Mouse (Mus musculus): Measurements from ENCODE around the gene Dph3. TPM values are rescaled to one million over a fixed set of nuclear protein-coding genes. Genes with fewer than 3 reads are reported as not detected.

Dph3 gene
- polyA plus RNA-seq, 1 experiment from 2014 or later, result 21.6 TPM

DNA sequence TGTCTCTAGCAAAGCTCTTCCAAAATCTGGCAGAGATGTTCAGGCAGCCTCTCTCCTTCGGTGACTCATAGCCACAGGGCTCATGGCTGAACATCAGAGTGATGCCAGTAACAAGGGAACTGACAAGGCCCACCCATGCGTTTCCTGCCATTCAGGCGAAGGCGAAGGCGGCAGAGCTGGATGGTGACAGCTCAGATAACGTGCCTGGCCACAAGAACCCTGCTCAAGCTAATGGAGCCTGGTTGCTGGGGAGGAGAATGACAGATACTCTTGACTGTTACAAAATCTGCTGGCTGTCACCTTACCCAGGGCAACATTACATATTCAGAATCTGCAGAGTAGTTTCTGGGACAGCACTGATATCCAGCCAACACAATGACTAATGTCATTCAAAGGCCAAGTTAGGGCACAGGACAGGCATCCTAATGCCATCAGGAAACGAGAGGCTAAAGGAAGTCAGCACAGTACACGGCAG, 12.3 kb downstream of the Dph3 start:
- WGBS (ENCODE audit: missing documents), result 26% methylated on average over 8 of the region's 8 CpGs
- Histone ChIP-seq H3K4me3 (ENCODE audit: inconsistent target) (no peak overlapping the region), H3K79me2 (ENCODE audit: inconsistent target) (no peaks in the 10 kb centered on the region), H3K27ac (no peak overlapping the region), H3K36me3 (ENCODE audit: inconsistent target) (no peaks in the 10 kb centered on the region)

DNA sequence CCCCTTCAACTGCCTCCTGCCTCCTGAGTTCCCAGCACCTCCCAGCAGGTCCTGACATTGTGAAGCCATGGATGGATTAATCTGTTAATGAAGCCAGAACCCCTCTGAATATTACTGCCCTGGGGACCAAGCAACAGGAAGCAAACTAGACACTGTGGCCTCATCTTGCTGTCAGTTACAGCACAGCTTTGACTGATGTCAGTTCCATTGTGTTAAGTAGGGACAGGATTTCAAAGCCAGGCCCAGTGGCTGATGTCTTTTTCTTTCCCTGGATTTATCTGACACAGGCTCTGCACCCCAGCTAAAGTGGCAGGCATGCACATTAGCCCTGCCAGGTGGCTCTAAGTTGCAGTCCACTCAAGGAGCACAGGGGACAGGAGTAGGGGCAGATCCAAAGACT, 12.7 kb downstream of the Dph3 start:
- H3K27ac ChIP-seq, result no peak overlapping the region
- H3K4me3 ChIP-seq (ENCODE audit: inconsistent target), result no peak overlapping the region
- H3K36me3 ChIP-seq (ENCODE audit: inconsistent target), result no peaks in the 10 kb centered on the region
- H3K79me2 ChIP-seq (ENCODE audit: inconsistent target), result no peaks in the 10 kb centered on the region

DNA sequence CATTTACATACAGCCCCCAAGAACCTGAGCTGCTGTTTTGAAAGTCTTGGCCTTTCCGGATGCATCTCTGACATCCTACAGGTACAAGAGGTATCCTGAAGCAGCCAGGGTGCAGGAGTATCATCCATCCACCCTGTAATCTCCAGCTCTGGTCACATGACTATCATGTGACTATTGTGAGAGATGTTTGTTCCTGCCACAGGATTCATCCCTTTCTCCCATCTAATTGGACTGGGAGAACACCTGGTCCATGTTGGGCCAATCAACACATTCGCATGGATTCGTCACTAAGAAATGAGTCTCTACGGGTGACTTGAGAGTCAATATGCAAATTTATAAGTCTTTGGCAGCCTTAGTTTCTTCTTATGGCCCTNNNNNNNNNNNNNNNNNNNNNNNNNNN, 24.1 kb downstream of the Dph3 start:
- Histone ChIP-seq H3K27ac (no peak overlapping the region), H3K4me3 (ENCODE audit: inconsistent target) (no peak overlapping the region), H3K79me2 (ENCODE audit: inconsistent target) (no peaks in the 10 kb centered on the region), H3K36me3 (ENCODE audit: inconsistent target) (no peaks in the 10 kb centered on the region)
- WGBS (ENCODE audit: missing documents), result 93% methylated on average over 4 of the region's 4 CpGs

DNA sequence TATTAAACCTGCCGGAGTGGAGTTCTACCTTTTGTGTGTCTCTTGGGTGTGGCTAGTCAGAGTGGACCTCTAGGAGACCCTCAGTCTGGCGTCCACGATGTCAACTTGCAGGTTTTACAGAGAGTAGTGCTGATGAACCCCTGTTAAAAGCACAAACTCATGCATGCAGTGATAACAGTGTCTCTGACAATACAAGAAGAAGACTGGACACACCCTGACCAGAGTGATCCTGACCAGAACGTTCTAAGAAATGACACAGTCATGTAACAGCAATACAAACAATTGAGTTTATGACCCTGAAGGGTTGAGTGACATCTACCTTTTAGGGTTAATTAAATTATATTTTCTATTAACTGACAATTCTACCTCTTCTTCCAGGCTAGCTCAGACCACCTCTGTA, 27.9 kb downstream of the Dph3 start:
- no peaks in the 10 kb centered on the region for H3K79me2 ChIP-seq (ENCODE audit: inconsistent target)
- H3K4me3 ChIP-seq (ENCODE audit: inconsistent target), result no peak overlapping the region
- no peaks in the 10 kb centered on the region for H3K36me3 ChIP-seq (ENCODE audit: inconsistent target)
- 89% methylated on average over 4 of the region's 4 CpGs for WGBS (ENCODE audit: missing documents)
- H3K27ac ChIP-seq, result no peak overlapping the region

DNA sequence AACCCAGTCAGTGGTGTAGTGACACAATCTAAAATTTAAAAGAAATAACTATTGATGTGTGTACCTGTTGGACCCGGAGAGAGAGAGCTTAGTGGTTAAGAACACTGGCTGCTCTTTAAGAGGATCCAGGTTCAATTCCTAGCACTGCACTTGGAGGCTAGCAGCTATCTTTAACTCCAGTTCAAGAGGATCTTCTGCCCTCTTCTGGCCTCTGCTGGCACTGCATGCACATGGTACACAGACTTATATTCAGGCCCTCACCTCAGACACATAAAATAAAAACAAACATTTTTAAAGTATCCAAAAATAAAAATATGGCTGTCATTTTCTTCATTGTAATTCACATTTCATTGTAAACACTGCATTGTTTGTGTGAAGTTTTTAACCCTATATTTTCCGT, 28.9 kb downstream of the Dph3 start:
- no peak overlapping the region for H3K27ac ChIP-seq
- WGBS (ENCODE audit: missing documents), result 96% methylated on average over 2 of the region's 2 CpGs
- H3K79me2 ChIP-seq (ENCODE audit: inconsistent target), result no peaks in the 10 kb centered on the region
- H3K4me3 ChIP-seq (ENCODE audit: inconsistent target), result no peak overlapping the region
- no peaks in the 10 kb centered on the region for H3K36me3 ChIP-seq (ENCODE audit: inconsistent target)

DNA sequence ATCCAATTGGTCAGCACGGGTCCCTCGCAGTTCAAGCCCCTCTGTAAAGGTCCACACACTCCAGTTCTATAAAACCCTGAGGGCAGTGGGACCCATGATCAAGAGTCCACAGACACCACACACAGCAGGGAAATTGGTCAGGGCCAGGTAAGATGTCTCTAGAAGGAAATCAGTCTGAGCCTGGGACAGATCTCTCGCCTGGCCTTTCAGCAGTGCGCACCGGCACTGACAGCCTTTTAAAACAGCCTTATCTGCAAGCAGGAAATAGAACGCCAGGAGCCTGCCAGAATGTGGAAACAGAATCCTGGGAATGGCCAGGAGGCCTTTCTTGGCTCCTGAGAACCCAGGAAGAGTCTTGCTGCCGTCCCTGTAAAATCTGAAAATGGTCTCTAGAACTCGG, 29.7 kb downstream of the Dph3 start:
- Histone ChIP-seq H3K79me2 (ENCODE audit: inconsistent target) (no peaks in the 10 kb centered on the region), H3K36me3 (ENCODE audit: inconsistent target) (no peaks in the 10 kb centered on the region), H3K4me3 (ENCODE audit: inconsistent target) (no peak overlapping the region), H3K27ac (no peak overlapping the region)
- 93% methylated on average over 8 of the region's 8 CpGs for WGBS (ENCODE audit: missing documents)

DNA sequence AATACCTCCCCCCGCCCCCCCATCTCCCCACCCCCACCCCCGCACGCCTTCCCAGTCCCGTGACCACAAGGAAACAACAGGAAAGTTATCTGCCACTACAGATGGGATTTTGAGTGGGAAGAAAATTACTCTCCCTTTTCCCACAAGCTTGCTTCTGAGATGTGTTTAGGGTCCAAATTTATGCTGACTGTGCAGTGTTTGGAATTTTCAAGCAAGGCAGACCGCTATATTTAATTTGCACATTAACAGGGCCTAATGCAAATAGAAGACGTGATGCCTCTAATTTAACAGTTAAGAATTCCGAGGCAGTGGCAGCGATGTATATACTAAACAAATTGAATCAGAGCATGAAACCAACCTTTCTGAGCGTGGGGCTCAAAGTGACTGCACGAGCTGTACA, 30.7 kb downstream of the Dph3 start:
- no peak overlapping the region for H3K27ac ChIP-seq
- 91% methylated on average over 9 of the region's 10 CpGs for WGBS (ENCODE audit: missing documents)
- no peak overlapping the region for H3K4me3 ChIP-seq (ENCODE audit: inconsistent target)
- H3K36me3 ChIP-seq (ENCODE audit: inconsistent target), result no peaks in the 10 kb centered on the region
- no peaks in the 10 kb centered on the region for H3K79me2 ChIP-seq (ENCODE audit: inconsistent target)

DNA sequence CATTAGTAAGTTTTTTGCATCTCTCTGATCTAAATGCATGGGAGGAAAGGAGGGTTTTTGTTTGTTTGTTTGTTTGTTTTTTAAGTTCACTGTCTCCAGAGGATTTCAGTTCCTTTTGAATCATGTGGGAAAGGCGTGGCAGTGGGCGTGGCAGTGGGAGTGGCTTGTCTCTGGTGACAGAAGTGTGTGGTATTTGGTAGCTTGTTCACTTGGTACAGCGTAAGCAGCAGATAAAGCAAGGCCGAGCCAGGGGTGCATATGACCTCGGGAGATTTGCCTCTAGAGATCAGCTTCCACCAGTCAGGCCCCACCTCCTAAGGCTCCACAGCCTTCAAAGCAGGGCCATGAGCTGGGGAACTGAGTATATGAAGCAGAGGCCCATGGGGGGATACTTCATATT, 31.6 kb downstream of the Dph3 start:
- 80% methylated on average over 5 of the region's 5 CpGs for WGBS (ENCODE audit: missing documents)
- no peak overlapping the region for H3K4me3 ChIP-seq (ENCODE audit: inconsistent target)
- no peaks in the 10 kb centered on the region for H3K79me2 ChIP-seq (ENCODE audit: inconsistent target)
- no peaks in the 10 kb centered on the region for H3K36me3 ChIP-seq (ENCODE audit: inconsistent target)
- no peak overlapping the region for H3K27ac ChIP-seq

DNA sequence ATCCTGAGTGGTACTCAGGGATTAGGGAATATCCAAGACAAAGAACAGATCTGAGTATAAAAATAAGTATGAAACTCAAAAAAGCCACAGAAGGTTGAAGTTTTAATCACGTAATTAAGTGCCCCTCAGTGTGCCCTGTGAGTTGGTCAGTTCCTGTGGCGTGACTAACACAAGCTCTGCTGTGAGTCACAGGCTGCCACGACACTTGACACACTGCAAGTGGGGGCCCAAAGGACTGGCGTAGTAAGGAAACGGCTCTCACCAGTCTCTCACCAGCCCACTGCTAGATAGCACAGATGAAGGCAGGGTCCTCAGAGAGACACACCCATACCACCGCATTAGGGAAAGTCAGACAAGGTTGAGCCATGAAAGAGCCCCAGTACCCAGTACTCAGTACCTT, 35.4 kb downstream of the Dph3 start:
- Histone ChIP-seq H3K36me3 (ENCODE audit: inconsistent target) (no peaks in the 10 kb centered on the region), H3K4me3 (ENCODE audit: inconsistent target) (no peak overlapping the region), H3K79me2 (ENCODE audit: inconsistent target) (no peaks in the 10 kb centered on the region), H3K27ac (no peak overlapping the region)
- 79% methylated on average over 6 of the region's 6 CpGs for WGBS (ENCODE audit: missing documents)

DNA sequence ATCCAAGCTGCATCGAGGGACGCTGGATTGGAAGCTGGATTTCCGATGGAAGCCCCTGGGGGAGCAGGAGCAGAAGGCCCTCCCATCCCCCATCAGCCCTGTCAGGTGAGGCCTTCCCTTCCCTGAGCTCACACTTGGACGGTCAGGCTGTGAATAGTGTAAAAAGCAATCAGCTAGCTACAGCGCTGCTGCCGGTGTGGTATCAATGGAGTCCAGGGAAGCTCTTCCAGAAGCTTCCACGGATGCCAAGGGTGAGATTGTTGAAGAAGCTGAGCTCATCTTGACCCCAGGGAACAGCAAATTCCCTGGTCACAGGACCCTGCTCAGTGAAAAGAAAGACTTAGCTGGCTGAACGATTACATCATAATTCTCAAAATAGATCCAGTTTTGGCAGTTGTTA, 39.2 kb downstream of the Dph3 start:
- WGBS (ENCODE audit: missing documents), result 90% methylated on average over 8 of the region's 8 CpGs
- Histone ChIP-seq H3K4me3 (ENCODE audit: inconsistent target) (no peak overlapping the region), H3K36me3 (ENCODE audit: inconsistent target) (no peaks in the 10 kb centered on the region), H3K79me2 (ENCODE audit: inconsistent target) (no peaks in the 10 kb centered on the region), H3K27ac (no peak overlapping the region)

DNA sequence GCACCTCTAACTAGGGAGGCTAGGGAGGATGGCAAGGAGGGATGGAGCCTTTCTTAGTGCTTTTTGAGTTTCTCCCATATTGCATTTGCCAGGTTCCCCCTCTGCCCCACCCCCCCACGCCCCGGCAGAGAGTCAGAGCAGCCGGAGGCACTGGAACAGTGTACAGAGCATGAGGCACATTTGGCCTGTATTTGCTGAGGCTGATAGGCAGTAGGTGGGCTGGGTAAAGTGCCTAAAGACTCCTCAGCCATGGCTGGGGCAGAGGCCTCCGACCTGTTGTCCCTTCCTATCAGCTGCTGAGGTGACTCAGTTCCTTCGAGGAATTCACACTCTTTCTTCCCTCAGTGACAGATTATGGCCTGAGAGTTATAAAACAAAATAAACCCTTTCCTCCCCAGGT, 43.4 kb downstream of the Dph3 start:
- Histone ChIP-seq H3K27ac (no peak overlapping the region), H3K79me2 (ENCODE audit: inconsistent target) (no peaks in the 10 kb centered on the region), H3K36me3 (ENCODE audit: inconsistent target) (no peaks in the 10 kb centered on the region), H3K4me3 (ENCODE audit: inconsistent target) (no peak overlapping the region)
- WGBS (ENCODE audit: missing documents), result 80% methylated on average over 5 of the region's 5 CpGs

DNA sequence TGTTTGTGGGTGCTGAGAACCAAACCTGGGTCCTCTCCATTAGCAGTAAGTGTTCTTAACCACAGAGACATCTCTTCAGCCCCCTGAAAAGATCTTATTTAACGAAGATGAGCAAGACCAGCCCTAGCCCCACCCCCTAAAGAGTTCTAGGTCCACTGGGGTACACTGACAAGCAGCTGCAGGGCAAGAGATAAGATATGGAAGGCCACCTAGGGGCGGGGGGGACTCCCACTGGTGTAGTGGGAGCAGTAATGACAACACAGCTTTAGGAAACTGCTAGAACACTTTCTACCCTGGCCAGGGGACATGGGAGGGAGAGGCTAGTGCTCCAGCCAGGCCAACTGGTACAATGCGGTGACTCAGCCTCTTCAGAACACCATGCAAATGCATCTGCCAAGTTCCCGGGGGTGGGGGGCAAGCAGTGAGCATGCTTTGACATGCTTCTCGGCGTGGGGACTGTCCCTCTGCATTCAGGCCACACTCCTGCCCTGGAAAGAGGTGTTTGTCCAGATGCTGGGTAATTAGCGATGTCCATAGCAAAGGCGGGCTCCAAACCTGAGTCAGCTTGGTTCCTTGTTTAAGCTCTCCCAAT, 47.8 kb downstream of the Dph3 start:
- WGBS (ENCODE audit: missing documents), result 88% methylated on average over 8 of the region's 8 CpGs
- no peak overlapping the region for H3K27ac ChIP-seq

DNA sequence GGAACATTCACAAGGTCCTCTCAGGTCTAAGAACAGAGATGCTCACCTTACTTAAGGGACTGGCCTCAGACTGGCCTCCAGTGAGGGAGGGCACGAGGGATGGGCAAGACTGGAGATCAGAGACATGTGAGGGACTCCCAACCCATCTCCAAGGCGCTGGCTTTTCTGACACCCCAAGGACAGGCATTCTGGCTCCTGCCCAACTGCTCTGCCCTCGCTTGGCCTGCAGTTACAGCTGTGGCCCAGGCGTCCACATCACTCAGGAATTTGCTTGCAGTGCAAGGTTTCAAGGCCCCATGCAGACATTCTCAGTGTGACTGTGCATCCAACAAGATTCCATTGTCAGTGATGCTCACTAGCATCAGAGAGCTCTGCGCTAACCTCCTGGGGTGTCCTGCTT, 49.0 kb downstream of the Dph3 start:
- Histone ChIP-seq H3K36me3 (ENCODE audit: inconsistent target) (no peaks in the 10 kb centered on the region), H3K79me2 (ENCODE audit: inconsistent target) (no peaks in the 10 kb centered on the region), H3K27ac (no peak overlapping the region), H3K4me3 (ENCODE audit: inconsistent target) (no peak overlapping the region)
- 89% methylated on average over 5 of the region's 5 CpGs for WGBS (ENCODE audit: missing documents)

More for the DNA sequence above, 47.8 kb downstream of the Dph3 start:
- no peak overlapping the region for H3K4me3 ChIP-seq (ENCODE audit: inconsistent target)
- H3K79me2 ChIP-seq (ENCODE audit: inconsistent target), result no peaks in the 10 kb centered on the region
- H3K36me3 ChIP-seq (ENCODE audit: inconsistent target), result no peaks in the 10 kb centered on the region

DNA sequence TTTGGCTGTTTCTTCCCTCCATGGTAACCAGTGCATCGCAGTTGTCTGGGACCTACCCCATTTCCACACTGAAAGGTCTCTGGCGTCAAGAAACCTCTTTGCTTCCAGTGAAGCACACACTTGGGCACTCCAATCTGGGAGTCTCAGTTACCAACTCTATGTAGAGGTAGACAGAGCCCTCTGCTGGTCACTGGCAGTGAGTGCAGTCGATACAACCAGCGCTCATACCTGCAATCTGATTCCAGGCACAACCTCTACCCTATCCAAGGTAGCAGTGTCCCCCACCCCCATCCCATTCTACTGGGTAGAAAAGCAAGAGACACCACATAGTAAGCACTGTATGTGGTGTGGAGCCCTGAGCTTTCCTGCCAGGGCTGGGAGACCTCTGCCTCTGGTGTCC, 53.0 kb downstream of the Dph3 start:
- no peak overlapping the region for H3K27ac ChIP-seq
- H3K36me3 ChIP-seq (ENCODE audit: inconsistent target), result no peaks in the 10 kb centered on the region
- no peaks in the 10 kb centered on the region for H3K79me2 ChIP-seq (ENCODE audit: inconsistent target)
- 14% methylated on average over 4 of the region's 4 CpGs for WGBS (ENCODE audit: missing documents)
- H3K4me3 ChIP-seq (ENCODE audit: inconsistent target), result no peak overlapping the region
